Mouse (Mus musculus) embryo, embryonic 10 days (tissue): ENCODE results near the gene Zfp507.

ENCODE experiments used
- DNase-seq: peaks from one replicate; pipeline ENCODE4 v3.0.0-alpha.2; 2015; ENCODE audit warnings: low spot score

Zfp507 gene

DNA sequence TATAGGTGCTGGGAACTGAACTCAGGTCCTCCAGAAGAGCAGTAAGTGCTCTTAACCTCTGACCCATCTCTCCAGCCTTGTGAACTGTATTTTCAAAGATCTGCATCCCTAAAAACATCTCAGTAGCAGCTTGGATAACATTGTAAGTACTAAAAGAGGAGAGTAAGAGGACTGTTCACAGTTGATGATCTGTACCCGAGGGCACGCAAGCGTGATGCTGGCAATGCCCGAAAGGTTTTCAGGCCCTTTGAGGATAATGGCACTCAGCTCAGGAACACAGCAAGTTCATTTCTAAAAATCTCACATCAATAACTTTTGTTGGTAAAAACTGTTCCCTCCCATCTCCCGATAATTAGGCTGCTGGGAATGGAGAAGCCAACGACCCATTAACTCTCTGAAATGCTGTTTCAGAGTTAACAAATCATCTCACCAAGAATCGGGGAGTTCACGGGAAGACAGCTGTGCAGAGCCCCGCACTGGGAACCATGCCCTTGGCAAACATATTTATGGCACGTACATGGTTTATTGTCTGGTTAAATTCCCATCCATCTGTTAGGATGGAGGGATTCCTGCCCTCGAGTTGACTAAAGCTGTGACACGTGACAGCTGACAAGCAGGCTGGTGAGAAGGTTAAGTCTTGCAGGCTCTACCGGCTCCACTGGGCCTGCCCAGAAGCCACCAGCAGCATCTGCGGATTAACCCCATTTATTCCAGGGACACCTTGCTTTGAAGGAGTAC, 69.3 kb downstream of the Zfp507 start:
- DNase-seq = no peak

- DNase-seq = no peak
These were observed 70.2 kb downstream of the Zfp507 start for GRCm38 (mm10) chr7:35732585-35733059.

DNA sequence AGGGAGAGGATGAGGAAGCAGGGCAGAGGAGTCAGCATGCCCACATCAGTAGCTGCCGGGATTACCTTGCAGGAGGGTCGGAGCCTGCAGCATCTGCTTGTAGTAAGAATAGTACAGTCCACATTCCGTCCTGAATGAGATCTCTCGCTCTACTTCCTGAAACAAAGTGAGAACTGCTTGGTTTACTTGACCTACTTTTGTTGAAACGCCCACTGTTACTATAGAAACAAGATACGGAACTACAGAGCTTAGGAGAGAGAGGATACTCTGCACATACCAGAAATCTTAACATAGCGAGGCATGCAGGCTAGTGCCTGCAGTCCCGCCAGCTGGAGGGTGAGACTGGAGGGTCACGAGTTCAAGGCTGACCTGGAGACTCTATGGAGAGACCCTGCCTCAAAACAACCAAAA, 73.2 kb downstream of the Zfp507 start:
- no peak for DNase-seq

- no peak for DNase-seq
These were observed 74.4 kb downstream of the Zfp507 start for GRCm38 (mm10) chr7:35728376-35728775.

DNA sequence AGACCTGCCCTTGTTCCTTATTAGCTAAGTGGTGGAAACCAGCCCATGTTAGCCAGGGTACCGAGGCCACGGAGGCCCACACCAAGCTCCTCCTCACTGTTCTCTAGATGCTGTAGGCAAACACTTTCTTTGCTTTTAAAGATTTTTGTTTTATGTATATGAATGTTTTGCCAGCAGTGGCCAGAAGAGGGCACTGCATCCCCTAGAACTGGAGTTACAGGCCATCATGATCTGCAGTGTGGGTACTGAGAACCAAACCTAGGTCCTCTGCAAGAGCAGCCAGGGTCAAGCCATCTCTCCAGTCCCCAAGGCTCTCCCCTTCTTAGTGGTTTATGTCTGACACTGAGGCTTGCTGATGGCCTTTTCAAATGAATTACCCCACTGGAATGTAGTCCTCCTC, 79.8 kb downstream of the Zfp507 start:
- DNase-seq = no peak
